Mouse (Mus musculus) stomach, embryonic 15.5 days (tissue): Measurements from ENCODE around the gene Aif1l. TPM values are rescaled to one million over a fixed set of nuclear protein-coding genes. Genes with fewer than 3 reads are reported as not detected.
"Not testable (repeated sequence)": the region's sequence is repeated elsewhere in the genome, so short reads cannot be mapped to it uniquely, and the experiment has no call there.

Source experiments
- ATAC-seq: fragments of 200-750 bp; cut with Nextera tagmentation; 2 replicates; pipeline ENCODE4 v1.8.0; 2017; ENCODE audit warnings: low read depth, moderate number of reproducible peaks, moderate TSS enrichment; ENCODE audit not compliant: insufficient read depth, low FRiP score
- H3K27ac ChIP-seq: fragments of 300-500 bp; sonication (generic); 2 replicates; pipeline ENCODE4 v1.5.1; 2015; ENCODE audit warnings: mild to moderate bottlenecking, inconsistent platforms
- H3K27me3 ChIP-seq: fragments of 300-500 bp; sonication (generic); replicated peaks from 2 replicates; pipeline ENCODE4 v1.6.1; 2015; ENCODE audit warnings: inconsistent platforms
- H3K36me3 ChIP-seq: fragments of 300-500 bp; sonication (generic); 2 replicates; pipeline ENCODE4 v1.6.1; 2015; ENCODE audit warnings: inconsistent platforms
- H3K4me1 ChIP-seq: fragments of 300-500 bp; sonication (generic); 2 replicates; pipeline ENCODE4 v1.6.1; 2015; ENCODE audit warnings: inconsistent platforms
- H3K4me2 ChIP-seq: fragments of 300-500 bp; sonication (generic); 2 replicates; pipeline ENCODE4 v1.6.1; 2015; ENCODE audit warnings: mild to moderate bottlenecking, inconsistent platforms
- H3K4me3 ChIP-seq: fragments of 300-500 bp; sonication (generic); replicated peaks from 2 replicates; pipeline ENCODE4 v1.5.1; 2015; ENCODE audit warnings: inconsistent platforms
- H3K9ac ChIP-seq: fragments of 300-500 bp; sonication (generic); 2 replicates; pipeline ENCODE4 v1.6.1; 2015; ENCODE audit warnings: inconsistent platforms
- H3K9me3 ChIP-seq: fragments of 300-500 bp; sonication (generic); 2 replicates; pipeline ENCODE4 v1.6.1; 2016; ENCODE audit warnings: inconsistent platforms
- WGBS: fragments of 180-500 bp; shearing (Covaris S2); methylation state at CpG from one replicate; pipeline ENCODE4 v1.1.7; 2015; 5-methylcytosine and 5-hydroxymethylcytosine counted together
- polyA plus RNA-seq: library from polyadenylated mRNA; unstranded; fragments of >200 nt; fragmentation: Nextera tagmentation; extraction: Ambion mirVana; gene quantifications from 2 replicates; pipeline ENCODE4 v1.2.1, GENCODE M21; 2015

Gene Aif1l
- polyA plus RNA-seq, result 10.5 and 11.4 TPM in 2 replicates

GRCm38 (mm10) chr2:31950058-31950871 lies at the start of gene Aif1l:
Gene Aif1l (plus strand): TSS chr2:31950139.
- H3K36me3 ChIP-seq, result no peaks in the 10 kb centered on the region
- H3K27me3 ChIP-seq, result no peaks in the 10 kb centered on the region
- H3K9ac ChIP-seq, result peak within 1 kb of the TSS; percentile 31; the same call in 1 of the 2 replicates
- H3K27ac ChIP-seq, result no peak within 1 kb of the TSS
- peak within 1 kb of the TSS; percentile 61 for H3K4me3 ChIP-seq
- no peaks in the 10 kb centered on the region for H3K9me3 ChIP-seq
- ATAC-seq, result peak; percentile 41; the same call in 1 of the 2 replicates
- H3K4me2 ChIP-seq, result peak within 1 kb of the TSS; percentile 99
- WGBS, result under 1% methylated on average over 66 of the region's 66 CpGs
- peaks cover 9% of the 10 kb centered on the region; the same call in 1 of the 2 replicates for H3K4me1 ChIP-seq

- no peak for ATAC-seq
- WGBS, result 75% methylated on average over 4 of the region's 4 CpGs
- Histone ChIP-seq H3K36me3 (no peaks in the 10 kb centered on the region), H3K27me3 (no peaks in the 10 kb centered on the region), H3K9ac (no peak overlapping the region), H3K9me3 (no peaks in the 10 kb centered on the region), H3K4me1 (0 out of 2 replicates have a peak, but pooled peaks cover 4% of the 10 kb centered on the region), H3K4me3 (no peak overlapping the region), H3K27ac (no peak overlapping the region), H3K4me2 (no peak overlapping the region)
These were observed 49.0 kb upstream of the Aif1l start for GRCm38 (mm10) chr2:31900932-31901331.

- H3K4me3 ChIP-seq, result no peak overlapping the region
- no peaks in the 10 kb centered on the region for H3K27me3 ChIP-seq
- no peak overlapping the region for H3K9ac ChIP-seq
- no peaks in the 10 kb centered on the region for H3K36me3 ChIP-seq
- H3K9me3 ChIP-seq, result no peaks in the 10 kb centered on the region
- no peak for ATAC-seq
- H3K4me1 ChIP-seq, result 0 out of 2 replicates have a peak, but pooled peaks cover 4% of the 10 kb centered on the region
- no peak overlapping the region for H3K27ac ChIP-seq
- 43% methylated on average over 4 of the region's 4 CpGs for WGBS
- no peak overlapping the region for H3K4me2 ChIP-seq
These were observed 48.1 kb upstream of the Aif1l start for GRCm38 (mm10) chr2:31901659-31902362.

- Histone ChIP-seq H3K4me2 (no peak overlapping the region), H3K4me1 (0 out of 2 replicates have a peak, but pooled peaks cover 4% of the 10 kb centered on the region), H3K27ac (no peak overlapping the region), H3K36me3 (no peaks in the 10 kb centered on the region), H3K9me3 (no peaks in the 10 kb centered on the region), H3K9ac (no peak overlapping the region), H3K27me3 (no peaks in the 10 kb centered on the region), H3K4me3 (no peak overlapping the region)
- no peak for ATAC-seq
- 19% methylated on average over 6 of the region's 6 CpGs for WGBS
These were observed 45.9 kb upstream of the Aif1l start for GRCm38 (mm10) chr2:31904089-31904488.

GRCm38 (mm10) chr2:31904622-31905021 lies 45.3 kb upstream of the Aif1l start:
- Histone ChIP-seq H3K4me3 (no peak overlapping the region), H3K27ac (no peak overlapping the region), H3K4me2 (no peak overlapping the region), H3K36me3 (no peaks in the 10 kb centered on the region), H3K27me3 (no peaks in the 10 kb centered on the region), H3K9me3 (no peaks in the 10 kb centered on the region), H3K9ac (no peak overlapping the region), H3K4me1 (0 out of 2 replicates have a peak, but pooled peaks cover 4% of the 10 kb centered on the region)
- ATAC-seq, result no peak
- WGBS, result 15% methylated on average over 8 of the region's 8 CpGs

GRCm38 (mm10) chr2:31905682-31906081 lies 44.3 kb upstream of the Aif1l start:
- Histone ChIP-seq H3K4me1 (0 out of 2 replicates have a peak, but pooled peaks cover 4% of the 10 kb centered on the region), H3K36me3 (no peaks in the 10 kb centered on the region), H3K27me3 (no peaks in the 10 kb centered on the region), H3K4me3 (no peak overlapping the region), H3K27ac (no peak overlapping the region), H3K4me2 (no peak overlapping the region), H3K9ac (no peak overlapping the region), H3K9me3 (no peaks in the 10 kb centered on the region)
- no peak for ATAC-seq
- 35% methylated on average over 9 of the region's 9 CpGs for WGBS

- Histone ChIP-seq H3K27me3 (no peaks in the 10 kb centered on the region), H3K4me1 (0 out of 2 replicates have a peak, but pooled peaks cover 4% of the 10 kb centered on the region), H3K4me2 (no peak overlapping the region), H3K27ac (no peak overlapping the region), H3K9ac (no peak overlapping the region), H3K36me3 (no peaks in the 10 kb centered on the region), H3K9me3 (no peaks in the 10 kb centered on the region), H3K4me3 (no peak overlapping the region)
- 56% methylated on average over 9 of the region's 9 CpGs for WGBS
- no peak for ATAC-seq
These were observed 43.5 kb upstream of the Aif1l start for GRCm38 (mm10) chr2:31906407-31906806.

- H3K9ac ChIP-seq, result no peak overlapping the region
- no peaks in the 10 kb centered on the region for H3K4me1 ChIP-seq
- H3K27ac ChIP-seq, result no peak overlapping the region
- H3K36me3 ChIP-seq, result no peaks in the 10 kb centered on the region
- H3K27me3 ChIP-seq, result no peaks in the 10 kb centered on the region
- WGBS, result 74% methylated on average over 4 of the region's 4 CpGs
- H3K9me3 ChIP-seq, result no peaks in the 10 kb centered on the region
- no peak overlapping the region for H3K4me2 ChIP-seq
- no peak overlapping the region for H3K4me3 ChIP-seq
- no peak for ATAC-seq
These were observed 37.4 kb upstream of the Aif1l start for GRCm38 (mm10) chr2:31912575-31912974.

GRCm38 (mm10) chr2:31914213-31914612 lies 35.7 kb upstream of the Aif1l start:
- H3K9me3 ChIP-seq, H3K4me2 ChIP-seq, H3K4me3 ChIP-seq, H3K4me1 ChIP-seq, H3K27ac ChIP-seq, H3K9ac ChIP-seq, H3K27me3 ChIP-seq, ATAC-seq, H3K36me3 ChIP-seq: not testable (repeated sequence)

GRCm38 (mm10) chr2:31915112-31915511 lies 34.8 kb upstream of the Aif1l start:
- WGBS, result 21% methylated on average over 4 of the region's 4 CpGs
- H3K27me3 ChIP-seq, result no peaks in the 10 kb centered on the region; the same call in 1 of the 2 replicates
- H3K4me1 ChIP-seq, result no peaks in the 10 kb centered on the region
- no peak overlapping the region for H3K9ac ChIP-seq
- H3K27ac ChIP-seq, result no peak overlapping the region
- no peak overlapping the region for H3K4me2 ChIP-seq
- no peak for ATAC-seq
- H3K4me3 ChIP-seq, result no peak overlapping the region
- no peaks in the 10 kb centered on the region for H3K9me3 ChIP-seq
- H3K36me3 ChIP-seq, result no peaks in the 10 kb centered on the region

- Histone ChIP-seq H3K27ac (no peak overlapping the region), H3K9ac (no peak overlapping the region), H3K36me3 (no peaks in the 10 kb centered on the region), H3K27me3 (peaks cover 3% of the 10 kb centered on the region; the same call in 1 of the 2 replicates), H3K9me3 (no peaks in the 10 kb centered on the region), H3K4me3 (no peak overlapping the region), H3K4me1 (no peaks in the 10 kb centered on the region), H3K4me2 (no peak overlapping the region)
- WGBS, result 24% methylated on average over 4 of the region's 4 CpGs
- ATAC-seq, result no peak
These were observed 32.3 kb upstream of the Aif1l start for GRCm38 (mm10) chr2:31917636-31918035.

- Histone ChIP-seq H3K4me1 (no peaks in the 10 kb centered on the region), H3K27me3 (0 out of 2 replicates have a peak, but pooled peaks cover 3% of the 10 kb centered on the region), H3K27ac (no peak overlapping the region), H3K9me3 (no peaks in the 10 kb centered on the region), H3K36me3 (no peaks in the 10 kb centered on the region), H3K4me3 (no peak overlapping the region), H3K4me2 (no peak overlapping the region), H3K9ac (no peak overlapping the region)
- ATAC-seq, result no peak
- 68% methylated on average over 4 of the region's 4 CpGs for WGBS
These were observed 26.3 kb upstream of the Aif1l start for GRCm38 (mm10) chr2:31923645-31924044.
